Mouse (Mus musculus): ENCODE measurements around the gene Olfr1180. TPM values are rescaled to one million over a fixed set of nuclear protein-coding genes. Genes with fewer than 3 reads are reported as not detected.
"Not testable (repeated sequence)": the region's sequence is repeated elsewhere in the genome, so short reads cannot be mapped to it uniquely, and the experiment has no call there.

Gene Olfr1180
- total RNA-seq (2021) = not detected
- long read RNA-seq, experiment 1 = 0 reads
- long read RNA-seq, experiment 2 = 0 reads

DNA sequence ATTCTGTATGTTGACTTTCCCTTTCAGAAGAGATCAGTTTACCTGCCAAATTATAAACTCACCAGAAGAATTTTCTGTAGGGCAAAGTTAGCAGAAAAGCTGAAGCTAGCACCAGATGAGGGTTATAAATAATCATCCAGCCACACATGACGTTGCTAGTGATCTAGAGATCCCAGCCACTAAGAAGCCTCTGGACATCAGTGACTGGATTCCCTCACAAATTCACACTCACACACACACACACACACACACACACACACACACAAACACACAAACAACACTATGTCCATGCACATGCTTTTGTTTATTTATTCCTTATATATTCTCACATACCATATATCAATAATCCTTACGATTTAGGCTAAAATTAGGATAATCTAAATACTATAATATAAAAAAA, at the start of gene Olfr1180:
Gene Olfr1180 (minus strand): TSS at position 101 of the 400 bp plus-strand sequence.
- no peak for DNase-seq

DNA sequence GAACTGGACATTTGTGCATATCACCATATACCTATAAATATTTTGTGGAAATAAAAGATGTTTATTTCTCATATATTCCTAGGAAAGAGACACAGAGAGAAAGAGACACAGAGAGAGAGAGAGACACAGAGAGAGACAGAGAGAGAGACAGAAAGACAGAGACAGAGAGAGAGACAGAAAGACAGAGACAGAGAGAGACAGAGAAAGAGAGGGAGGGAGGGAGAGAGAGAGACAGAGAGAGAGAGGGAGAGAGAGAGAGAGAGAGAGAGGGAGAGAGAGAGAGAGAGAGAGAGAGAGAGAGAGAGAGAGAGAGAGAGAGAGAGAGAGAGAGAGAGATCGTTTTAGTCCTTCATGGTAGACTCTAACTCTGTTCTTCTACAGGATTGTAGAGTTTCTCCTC, 35.6 kb upstream of the Olfr1180 start, which contains the start of gene Olfr1183:
Gene Olfr1183 (plus strand): TSS at position 301 of the 400 bp plus-strand sequence.
- not testable (repeated sequence) for DNase-seq

- DNase-seq = no peak
Observed at GRCm38 (mm10) chr2:88449031-88449430, 30.1 kb upstream of the Olfr1180 start, which contains the start of gene Gm13757. Gm13757 (minus strand) TSS chr2:88449131.

GRCm38 (mm10) chr2:88426071-88426470, 7.1 kb upstream of the Olfr1180 start, which contains the start of gene Olfr1181:
Olfr1181 (minus strand) TSS chr2:88426171.
- no peak for DNase-seq

DNA sequence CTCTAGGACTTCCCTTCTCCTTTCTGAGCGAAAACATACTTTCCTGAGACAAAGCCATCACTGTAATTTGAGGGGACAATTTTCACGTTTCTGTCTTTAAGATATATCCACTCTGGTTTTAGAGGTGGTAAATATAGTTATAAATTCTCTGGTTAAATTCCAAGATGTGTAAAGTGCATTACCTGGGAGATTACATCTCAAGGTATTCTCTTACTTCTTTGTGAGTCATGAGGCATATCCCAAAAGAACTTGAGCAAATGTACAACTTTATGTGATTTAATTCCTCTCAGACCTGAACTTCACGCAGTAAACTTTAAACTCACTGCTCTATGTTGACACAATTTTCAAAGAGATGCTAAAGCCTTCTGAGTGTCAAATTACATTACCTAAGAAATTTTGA, 12.6 kb downstream of the Olfr1180 start, which contains the start of gene Olfr1179:
Gene Olfr1179 (minus strand): TSS at position 101 of the 400 bp plus-strand sequence.
- DNase-seq = no peak

DNA sequence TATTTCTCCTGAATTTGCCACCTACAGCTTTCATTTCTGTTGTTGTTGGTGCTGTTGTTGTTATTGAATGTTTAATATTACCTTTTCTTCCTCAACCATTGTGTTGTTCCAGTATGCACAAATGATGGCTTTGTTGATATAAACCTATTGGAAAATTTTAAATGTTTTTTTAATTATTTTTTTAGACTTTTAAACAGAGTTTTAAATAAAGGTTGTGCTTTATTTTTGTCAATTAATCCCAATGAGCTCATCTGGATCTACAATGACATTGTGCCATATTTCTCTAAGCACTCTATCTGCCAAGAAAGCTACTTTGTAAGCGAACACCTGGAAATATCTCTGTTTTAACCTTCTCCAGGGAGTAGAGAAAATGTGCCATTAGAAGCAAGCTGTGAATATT, 32.2 kb downstream of the Olfr1180 start, which contains the start of gene Olfr1178:
Gene Olfr1178 (plus strand): TSS at position 301 of the 400 bp plus-strand sequence.
- DNase-seq = no peak

Other genes with a start within 250 kb of the Olfr1180 start
- gene Olfr1168, start 237.3 kb downstream of the Olfr1180 start, total RNA-seq (2021) = not detected
- not detected for gene Olfr1170, start 190.8 kb downstream of the Olfr1180 start, total RNA-seq (2021)
- not detected for gene Olfr1173, start 139.3 kb downstream of the Olfr1180 start, total RNA-seq (2021)
- not detected for gene Olfr1174-ps, start 104.0 kb downstream of the Olfr1180 start, total RNA-seq (2021)
- gene Olfr1175-ps, start 91.9 kb downstream of the Olfr1180 start, total RNA-seq (2021) = not detected
- gene Olfr1176, start 82.4 kb downstream of the Olfr1180 start, total RNA-seq (2021) = not detected
- gene Olfr1177-ps, start 72.7 kb downstream of the Olfr1180 start, total RNA-seq (2021) = not detected
- gene Olfr1178, start 32.1 kb downstream of the Olfr1180 start, total RNA-seq (2021) = not detected
- gene Olfr1179, start 12.7 kb downstream of the Olfr1180 start, total RNA-seq (2021) = not detected
- gene Olfr1181, start 7.0 kb upstream of the Olfr1180 start, total RNA-seq (2021) = not detected
- gene Gm13757, start 30.0 kb upstream of the Olfr1180 start, total RNA-seq (2021) = not detected
- gene Olfr1183, start 35.7 kb upstream of the Olfr1180 start, total RNA-seq (2021) = not detected
- not detected for gene Olfr1184, start 64.4 kb upstream of the Olfr1180 start, total RNA-seq (2021)
- not detected for gene Olfr1185-ps1, start 74.2 kb upstream of the Olfr1180 start, total RNA-seq (2021)
- gene Olfr1186, start 99.4 kb upstream of the Olfr1180 start, total RNA-seq (2021) = not detected
- gene Olfr1188, start 137.8 kb upstream of the Olfr1180 start, total RNA-seq (2021) = not detected
- gene Olfr1189, start 167.3 kb upstream of the Olfr1180 start, total RNA-seq (2021) = not detected
- gene Olfr1191-ps1, start 221.4 kb upstream of the Olfr1180 start, total RNA-seq (2021) = under 1 TPM in 1 of 2 experiments, not detected in 1; 0.05 TPM
- gene Olfr1192-ps1, start 229.4 kb upstream of the Olfr1180 start, total RNA-seq (2021) = not detected

Measured in gastrocnemius, postnatal 25 days (tissue).